Mouse (Mus musculus): ENCODE data around the gene Taf12. TPM values are rescaled to one million over a fixed set of nuclear protein-coding genes. Genes with fewer than 3 reads are reported as not detected.

Gene Taf12
- total and polyA plus RNA-seq, 3 experiments, result 62.6 to 76.4 TPM; not detected in 1

- peak; percentile 72 for DNase-seq (ENCODE audit: low read depth, low spot score)
- H3K9ac ChIP-seq (ENCODE audit: control insufficient read depth, low read depth, low read length, poor library complexity, severe bottlenecking), result peak overlapping the region; percentile 30; the same call in 1 of the 2 replicates
- H3K27me3 ChIP-seq (ENCODE audit: control insufficient read depth in 1 of 2, insufficient read depth in 2 of 2, low read length in 2 of 2), result no peaks in the 10 kb centered on the region
- peaks cover 18% of the 10 kb centered on the region for H3K79me2 ChIP-seq (ENCODE audit: control insufficient read depth, insufficient read depth, low read length, poor library complexity)
- H3K27ac ChIP-seq (ENCODE audit: control insufficient read depth, low read depth, low read length), result peak overlapping the region; percentile 57
- no peaks in the 10 kb centered on the region for H3K9me3 ChIP-seq (replicated peaks; ENCODE audit: insufficient read depth, low read length)
- 0 out of 4 replicates have a peak, but pooled peaks cover 0 to 3% of the 10 kb centered on the region in 2 experiments for H3K4me1 ChIP-seq (ENCODE audit: control insufficient read depth in 1 of 2, insufficient read depth in 2 of 2, low read length in 2 of 2)
- H3K36me3 ChIP-seq (ENCODE audit: control insufficient read depth in 1 of 2, insufficient read depth in 2 of 2, low read length in 2 of 2), result peaks cover 10 to 12% of the 10 kb centered on the region in 2 experiments
- H3K4me3 ChIP-seq (ENCODE audit: control insufficient read depth in 1 of 2, insufficient read depth in 1 of 2, low read depth in 2 of 2, low read length in 2 of 2), result no peak overlapping the region
- TF ChIP-seq MEF2A (IDR thresholded peaks at IDR 0.05; ENCODE audit: extremely low read depth, insufficient replicate concordance, low read depth, low read length, poor library complexity, severe bottlenecking) (no peak), SMC3 (IDR thresholded peaks at IDR 0.05; ENCODE audit: low read depth, low read length) (no peak), CTCF (IDR thresholded peaks at IDR 0.05 in 2 of 3, conservative IDR thresholded peaks at IDR 0.05 in 1 of 3; ENCODE audit: control insufficient read depth in 1 of 3, insufficient read depth in 1 of 3, low read depth in 2 of 3, low read length in 3 of 3, poor library complexity in 1 of 3, severe bottlenecking in 1 of 3) (no peak), UBTF (IDR thresholded peaks at IDR 0.05; ENCODE audit: borderline replicate concordance, insufficient read depth, low read depth, low read length) (no peak), POLR2AphosphoS2 (IDR thresholded peaks at IDR 0.05; ENCODE audit: low read length) (no peak), ETS1 (IDR thresholded peaks at IDR 0.05; ENCODE audit: low read depth, low read length) (no peak; the same call in 1 of the 2 replicates), ZC3H11A (IDR thresholded peaks at IDR 0.05; ENCODE audit: low read depth, low read length) (no peak), MAZ (IDR thresholded peaks at IDR 0.05; ENCODE audit: low read depth, low read length) (no peak), CHD2 (IDR thresholded peaks at IDR 0.05; ENCODE audit: low read length) (no peak), BHLHE40 (IDR thresholded peaks at IDR 0.05; ENCODE audit: borderline replicate concordance, low read depth, low read length) (no peak), MYB (IDR thresholded peaks at IDR 0.05; ENCODE audit: low read depth, low read length) (peak; percentile 48; the same call in 1 of the 2 replicates), ZNF384 (IDR thresholded peaks at IDR 0.05; ENCODE audit: low read depth, low read length) (peak; percentile 96), MXI1 (IDR thresholded peaks at IDR 0.05; ENCODE audit: low read depth, low read length) (no peak), MAX (IDR thresholded peaks at IDR 0.05; ENCODE audit: low read length) (no peak), MAFK (IDR thresholded peaks at IDR 0.05; ENCODE audit: borderline replicate concordance, low read depth, low read length) (0 out of 2 replicates have a peak, but pooled peaks have one; percentile 15), TBP (IDR thresholded peaks at IDR 0.05; ENCODE audit: low read depth, low read length) (no peak), NELFE (IDR thresholded peaks at IDR 0.05; ENCODE audit: low read depth, low read length) (peak; percentile 36; the same call in 1 of the 2 replicates), ZKSCAN1 (IDR thresholded peaks at IDR 0.05; ENCODE audit: low read depth, low read length) (no peak), TAL1 (IDR thresholded peaks at IDR 0.05; ENCODE audit: low read length) (no peak), ZMIZ1 (IDR thresholded peaks at IDR 0.05; ENCODE audit: low read depth, low read length) (no peak), HCFC1 (IDR thresholded peaks at IDR 0.05; ENCODE audit: low read depth, low read length) (no peak), MYC (IDR thresholded peaks at IDR 0.05; ENCODE audit: low read depth, low read length) (peak; percentile 48; the same call in 1 of the 2 replicates), GABPA (IDR thresholded peaks at IDR 0.05; ENCODE audit: low read depth, low read length) (no peak), E2F4 (IDR thresholded peaks at IDR 0.05; ENCODE audit: borderline replicate concordance, low read depth, low read length) (no peak), KAT2A (conservative IDR thresholded peaks at IDR 0.05; ENCODE audit: low read depth, low read length) (no peak), EP300 (IDR thresholded peaks at IDR 0.05; ENCODE audit: low read depth in 1 of 2, low read length in 2 of 2) (no peak), USF1 (IDR thresholded peaks at IDR 0.05; ENCODE audit: low read depth, low read length) (peak; percentile 74), ELF1 (IDR thresholded peaks at IDR 0.05; ENCODE audit: low read depth, low read length) (no peak), CHD1 (IDR thresholded peaks at IDR 0.05; ENCODE audit: low read depth, low read length) (peak; percentile 87; the same call in 1 of the 2 replicates), JUND (IDR thresholded peaks at IDR 0.05; ENCODE audit: low read depth, low read length) (0 out of 2 replicates have a peak, but pooled peaks have one; percentile 49), POLR2A (IDR thresholded peaks at IDR 0.05; ENCODE audit: control insufficient read depth in 1 of 2, insufficient read depth in 1 of 2, low read depth in 1 of 2, low read length in 2 of 2, poor library complexity in 1 of 2) (no peak; a peak in 1 of 4 replicates), USF2 (IDR thresholded peaks at IDR 0.05; ENCODE audit: borderline replicate concordance in 1 of 2, insufficient read depth in 1 of 2, low read depth in 1 of 2, low read length in 2 of 2) (no peak), POLR2AphosphoS5 (IDR thresholded peaks at IDR 0.05; ENCODE audit: borderline replicate concordance, low read depth, low read length) (no peak), RAD21 (IDR thresholded peaks at IDR 0.05; ENCODE audit: low read depth, low read length) (no peak), NRF1 (IDR thresholded peaks at IDR 0.05; ENCODE audit: insufficient read depth, low read depth, low read length, poor library complexity, severe bottlenecking) (no peak), TCF12 (IDR thresholded peaks at IDR 0.05; ENCODE audit: low read depth, low read length) (no peak), SIN3A (IDR thresholded peaks at IDR 0.05; ENCODE audit: low read length) (no peak), GATA1 (IDR thresholded peaks at IDR 0.05; ENCODE audit: low read depth, low read length) (no peak)
Measured at GRCm38 (mm10) chr4:132311209-132311608, 37.0 kb downstream of the Taf12 start.

Data from MEL (cell line).